Mouse (Mus musculus) stomach, postnatal 0 days (tissue): ENCODE measurements at regions not wholly inside any gene's neighbourhood (a gene's known extent, or its start where the extent isn't known, plus 50 kb on each side); places are given as distances from the start of the nearest gene placed in this dataset.
A peak's percentile ranks its signal among the peaks of the same experiment; 100 is the strongest.

Experiments used
- ATAC-seq: fragments of 200-750 bp; cut with Nextera tagmentation; 2 replicates; pipeline ENCODE4 v1.8.0; 2017; ENCODE audit not compliant: low FRiP score, low TSS enrichment
- DNase-seq: peaks from one replicate; pipeline ENCODE4 v3.0.0-alpha.2; 2016; ENCODE audit warnings: low spot score
- H3K27ac ChIP-seq: fragments of 300-500 bp; sonication (generic); replicated peaks from 2 replicates; pipeline ENCODE4 v1.5.1; 2014; ENCODE audit warnings: mild to moderate bottlenecking, control low read depth
- H3K27me3 ChIP-seq: fragments of 300-500 bp; sonication (generic); 2 replicates; pipeline ENCODE4 v1.6.1; 2014; ENCODE audit warnings: low read length; ENCODE audit not compliant: control insufficient read depth, insufficient read depth
- H3K36me3 ChIP-seq: fragments of 300-500 bp; sonication (generic); 2 replicates; pipeline ENCODE4 v1.6.1; 2014; ENCODE audit warnings: low read length, mixed read lengths; ENCODE audit not compliant: control insufficient read depth, insufficient read depth
- H3K4me1 ChIP-seq: fragments of 300-500 bp; sonication (generic); replicated peaks from 2 replicates; pipeline ENCODE4 v1.6.1; 2014; ENCODE audit warnings: antibody characterized with exemption; ENCODE audit not compliant: control insufficient read depth, insufficient read depth
- H3K4me2 ChIP-seq: fragments of 300-500 bp; sonication (generic); replicated peaks from 2 replicates; pipeline ENCODE4 v1.6.1; 2014; ENCODE audit warnings: low read depth, mild to moderate bottlenecking, control low read depth, moderate library complexity
- H3K4me3 ChIP-seq: fragments of 300-500 bp; sonication (generic); 2 replicates; pipeline ENCODE4 v1.5.1; 2014; ENCODE audit warnings: low read depth, low read length, control low read depth
- H3K9ac ChIP-seq: fragments of 300-500 bp; sonication (generic); 2 replicates; pipeline ENCODE4 v1.6.1; 2014; ENCODE audit warnings: mild to moderate bottlenecking, low read length, control low read depth, mixed read lengths
- H3K9me3 ChIP-seq: fragments of 300-500 bp; sonication (generic); 2 replicates; pipeline ENCODE4 v1.6.1; 2016; ENCODE audit warnings: low read length; ENCODE audit not compliant: control insufficient read depth
- CTCF ChIP-seq: IDR thresholded peaks from 2 replicates; pipeline ENCODE4 v1.5.1; 2016; ENCODE audit warnings: antibody characterized with exemption, low read depth, mild to moderate bottlenecking, moderate library complexity
- EP300 ChIP-seq: optimal IDR thresholded peaks from 2 replicates; pipeline ENCODE3; 2016; ENCODE audit warnings: antibody characterized with exemption
- WGBS: fragments of 180-500 bp; shearing (Covaris S2); extraction: QIAGEN DNeasy Blood & Tissue Kit; methylation state at CpG from one replicate; pipeline ENCODE4 v1.1.7; 2014; 5-methylcytosine and 5-hydroxymethylcytosine counted together

DNA sequence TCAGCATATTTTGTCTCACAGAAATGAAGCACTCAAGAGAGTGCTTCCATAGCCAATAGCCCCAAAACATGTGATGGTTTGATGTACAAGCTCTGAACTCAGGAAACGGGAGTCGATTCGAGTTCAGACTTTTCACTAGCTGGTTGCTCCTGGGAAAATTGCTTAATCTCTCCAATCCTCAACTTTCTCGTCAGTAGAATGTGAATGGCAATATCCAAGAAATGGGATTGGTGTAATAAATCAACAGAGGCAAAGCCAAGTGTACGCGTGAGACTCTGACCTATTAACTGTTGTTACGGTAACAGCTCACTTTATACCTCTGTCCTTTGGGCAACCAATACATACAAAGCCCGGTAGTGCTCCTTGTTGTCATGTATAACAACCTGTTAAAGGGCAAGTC, 94.6 kb downstream of the Cog6 start:
- Histone ChIP-seq H3K4me1 (no peaks in the 10 kb centered on the region), H3K27ac (no peak overlapping the region), H3K9me3 (no peaks in the 10 kb centered on the region), H3K4me2 (no peak overlapping the region), H3K9ac (no peak overlapping the region), H3K27me3 (no peaks in the 10 kb centered on the region), H3K36me3 (no peaks in the 10 kb centered on the region), H3K4me3 (no peak overlapping the region)
- 82% methylated on average over 8 of the region's 8 CpGs for WGBS
- ATAC-seq = no peak
- no peak for DNase-seq
- TF ChIP-seq EP300 (no peak), CTCF (no peak)

DNA sequence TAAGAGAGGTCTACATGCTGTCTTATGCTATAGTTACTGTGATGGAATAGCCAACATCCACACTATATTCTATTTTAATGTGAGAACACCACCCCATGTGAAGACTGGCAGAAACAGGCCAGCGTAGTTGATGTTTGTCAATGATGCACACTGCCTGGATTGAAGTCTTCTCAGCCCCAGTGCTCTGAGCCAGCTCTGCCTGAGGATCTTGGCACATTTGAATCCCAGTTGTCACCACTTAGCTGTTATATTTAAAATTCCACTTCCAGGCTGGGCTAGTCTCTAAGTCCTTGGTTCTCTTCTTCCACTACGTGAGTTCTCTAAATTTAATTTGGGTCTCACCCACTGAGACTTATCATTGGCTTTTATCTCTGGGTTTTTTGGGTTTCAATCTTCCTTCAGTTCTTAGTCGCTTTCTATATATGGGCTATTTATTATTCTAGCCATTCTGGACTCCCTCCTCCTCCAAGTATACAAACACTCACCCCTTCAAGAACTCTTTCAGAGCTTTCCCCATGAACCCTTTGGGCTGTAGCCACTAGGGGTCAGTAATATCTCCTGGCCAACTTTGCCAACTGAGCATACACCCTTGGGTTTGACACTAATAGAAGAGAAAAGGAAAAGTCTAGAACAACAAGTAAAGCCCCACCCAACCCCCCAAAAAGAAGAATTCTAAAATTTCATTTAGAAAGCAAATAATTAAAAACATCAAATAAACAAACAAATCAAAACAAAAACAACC, 110.0 kb downstream of the Cog6 start:
- H3K4me3 ChIP-seq = no peak overlapping the region
- ATAC-seq = no peak
- H3K4me1 ChIP-seq = no peaks in the 10 kb centered on the region
- 89% methylated on average over 3 of the region's 3 CpGs for WGBS
- H3K9me3 ChIP-seq = no peaks in the 10 kb centered on the region
- no peak overlapping the region for H3K4me2 ChIP-seq
- no peaks in the 10 kb centered on the region for H3K27me3 ChIP-seq
- no peaks in the 10 kb centered on the region for H3K36me3 ChIP-seq
- TF ChIP-seq EP300 (no peak), CTCF (peak; percentile 49)
- no peak overlapping the region for H3K9ac ChIP-seq
- no peak overlapping the region for H3K27ac ChIP-seq
- DNase-seq = no peak

DNA sequence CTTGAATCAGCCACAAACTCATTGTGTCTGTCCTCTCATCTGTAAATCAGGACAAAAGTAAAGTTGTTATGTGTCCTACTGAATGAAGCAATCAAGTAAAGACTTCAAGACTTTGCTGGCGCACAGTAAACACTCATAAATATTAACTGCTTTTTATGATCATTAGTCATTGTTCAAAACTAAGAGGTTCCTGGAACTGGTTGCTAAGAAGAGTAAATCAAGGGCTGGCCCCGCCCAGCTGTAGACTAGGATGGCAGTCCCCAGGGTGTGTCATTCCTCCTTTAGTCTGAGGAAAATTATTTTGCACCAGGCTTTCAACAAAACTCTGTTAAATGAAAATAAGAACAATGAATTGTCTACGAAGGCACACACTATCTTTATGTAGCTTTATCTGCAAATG, 113.0 kb downstream of the Cog6 start:
- Histone ChIP-seq H3K4me1 (no peaks in the 10 kb centered on the region), H3K9ac (no peak overlapping the region), H3K27me3 (no peaks in the 10 kb centered on the region), H3K4me3 (no peak overlapping the region), H3K9me3 (no peaks in the 10 kb centered on the region), H3K36me3 (no peaks in the 10 kb centered on the region), H3K4me2 (no peak overlapping the region), H3K27ac (no peak overlapping the region)
- WGBS = 77% methylated on average over 3 of the region's 3 CpGs
- TF ChIP-seq EP300 (no peak), CTCF (no peak)
- no peak for DNase-seq
- no peak for ATAC-seq

DNA sequence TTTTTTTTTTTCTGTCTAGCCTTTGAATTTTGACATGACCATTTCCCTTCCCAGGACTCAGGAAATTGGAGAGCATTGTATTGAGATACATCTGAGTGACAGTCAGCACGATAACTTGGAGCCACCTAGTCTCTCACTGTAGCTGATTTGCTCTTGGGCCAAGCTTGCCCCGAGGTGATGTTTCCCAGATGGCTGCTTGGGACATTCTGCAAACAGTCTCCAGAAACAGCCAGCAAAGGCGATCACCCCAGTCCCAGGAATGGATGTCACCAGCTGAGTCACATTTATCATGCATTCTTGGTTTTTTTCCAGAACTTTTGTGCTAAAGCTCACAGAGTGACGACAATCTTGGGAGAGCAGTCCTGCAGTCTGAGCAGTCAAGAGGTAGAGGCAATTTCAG, 119.4 kb downstream of the Cog6 start:
- Histone ChIP-seq H3K4me1 (no peaks in the 10 kb centered on the region), H3K9ac (no peak overlapping the region), H3K9me3 (no peaks in the 10 kb centered on the region), H3K4me2 (no peak overlapping the region), H3K36me3 (no peaks in the 10 kb centered on the region), H3K27me3 (no peaks in the 10 kb centered on the region), H3K4me3 (no peak overlapping the region), H3K27ac (no peak overlapping the region)
- ATAC-seq = no peak
- DNase-seq = no peak
- TF ChIP-seq EP300 = no peak
- TF ChIP-seq CTCF = no peak
- WGBS = 30% methylated on average over 4 of the region's 4 CpGs

DNA sequence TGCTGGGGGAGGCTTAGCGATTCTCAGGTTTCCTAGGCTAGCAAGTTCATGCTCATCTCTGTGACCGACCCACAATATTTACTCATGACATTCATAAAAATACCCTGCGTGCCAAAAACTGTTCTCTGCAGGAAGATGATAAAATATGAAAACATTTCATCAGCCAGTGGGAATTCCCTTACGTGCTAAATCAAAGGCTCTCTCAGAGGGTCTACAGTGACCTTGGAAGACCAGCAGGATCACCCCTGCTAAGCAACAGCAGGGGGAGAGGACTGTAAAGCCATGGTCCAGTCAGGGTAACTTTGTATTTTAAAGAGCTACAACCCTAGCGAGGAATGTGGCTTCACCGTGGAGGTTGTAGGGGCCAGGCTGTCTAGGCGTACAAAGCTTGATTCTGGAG, 120.6 kb downstream of the Cog6 start:
- Histone ChIP-seq H3K27ac (no peak overlapping the region), H3K9me3 (no peaks in the 10 kb centered on the region), H3K36me3 (no peaks in the 10 kb centered on the region), H3K4me3 (no peak overlapping the region), H3K9ac (no peak overlapping the region), H3K27me3 (no peaks in the 10 kb centered on the region), H3K4me1 (no peaks in the 10 kb centered on the region), H3K4me2 (no peak overlapping the region)
- no peak for ATAC-seq
- DNase-seq = no peak
- WGBS = 62% methylated on average over 7 of the region's 7 CpGs
- no peak for TF ChIP-seq EP300
- no peak for TF ChIP-seq CTCF

DNA sequence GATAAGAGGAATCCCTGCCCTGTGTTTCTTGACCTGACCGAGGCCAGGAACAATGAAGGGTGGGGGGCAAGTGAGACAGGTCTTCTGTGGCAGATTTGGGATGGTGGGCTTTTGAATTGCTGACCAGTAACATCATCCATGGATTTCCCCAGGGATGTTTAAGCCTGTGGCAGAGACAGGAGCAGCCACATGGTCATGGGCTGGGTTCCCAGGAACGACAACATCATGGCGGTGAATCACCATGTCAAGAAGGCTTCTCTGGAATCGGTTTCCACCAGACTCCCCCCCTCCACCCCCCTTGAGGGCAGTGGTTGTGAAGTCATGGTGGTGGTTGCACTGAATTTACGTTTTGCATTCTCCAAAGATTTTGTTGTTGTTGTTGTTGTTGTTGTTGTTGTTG, 121.3 kb downstream of the Cog6 start:
- ATAC-seq (no peak), DNase-seq (no peak)
- Histone ChIP-seq H3K36me3 (no peaks in the 10 kb centered on the region), H3K9me3 (no peaks in the 10 kb centered on the region), H3K27me3 (no peaks in the 10 kb centered on the region), H3K9ac (no peak overlapping the region), H3K4me1 (no peaks in the 10 kb centered on the region), H3K4me2 (no peak overlapping the region), H3K4me3 (no peak overlapping the region), H3K27ac (no peak overlapping the region)
- 89% methylated on average over 5 of the region's 5 CpGs for WGBS
- TF ChIP-seq CTCF (no peak), EP300 (no peak)
